Mouse (Mus musculus): Measurements from ENCODE around the gene Galntl5.

DNA sequence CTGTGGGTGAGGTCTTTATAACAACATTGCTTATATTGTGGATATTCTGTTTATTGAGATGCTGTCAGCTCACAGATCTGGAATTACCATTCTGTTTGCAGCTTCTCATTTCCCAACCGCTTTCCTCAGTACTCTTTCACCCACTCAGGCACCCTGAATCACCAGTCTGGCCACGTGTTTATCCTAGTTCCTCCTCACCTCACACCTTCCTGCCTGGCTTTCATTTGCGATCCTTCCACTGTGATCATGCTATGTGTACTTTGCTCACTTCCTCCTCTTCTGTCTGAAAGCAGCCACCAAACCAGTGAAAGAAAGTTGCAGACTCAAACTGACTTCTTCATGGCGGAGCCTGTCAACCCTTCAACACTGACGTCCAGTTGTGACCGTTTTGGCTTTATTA is 61.8 kb downstream of the Galntl5 start:
- no peak for TF ChIP-seq EP300 (IDR thresholded peaks at IDR 0.05; ENCODE audit: low read depth)
- no peak for TF ChIP-seq CTCF (IDR thresholded peaks at IDR 0.05; ENCODE audit: low read depth)

All from heart, postnatal 0 days (tissue).